Mouse (Mus musculus) midbrain, embryonic 11.5 days (tissue): ENCODE measurements around the gene Ppp4c. TPM values are rescaled to one million over a fixed set of nuclear protein-coding genes. Genes with fewer than 3 reads are reported as not detected.

Experiments used
- ATAC-seq: fragments of 200-750 bp; cut with Nextera tagmentation; 2 replicates; pipeline ENCODE4 v1.8.0; 2017; ENCODE audit warnings: moderate TSS enrichment, moderate library complexity; ENCODE audit not compliant: low FRiP score
- DNase-seq: peaks from one replicate; pipeline ENCODE4 v3.0.0; 2015; ENCODE audit warnings: low spot score; ENCODE audit errors: missing footprints
- H3K27ac ChIP-seq: fragments of 300-500 bp; sonication (generic); 2 replicates; pipeline ENCODE4 v1.5.1; 2014; ENCODE audit warnings: low read depth, low read length
- H3K27me3 ChIP-seq: fragments of 300-500 bp; sonication (generic); 2 replicates; pipeline ENCODE4 v1.6.1; 2014; ENCODE audit warnings: mild to moderate bottlenecking, low read length, moderate library complexity, mixed read lengths; ENCODE audit not compliant: control insufficient read depth, insufficient read depth
- H3K36me3 ChIP-seq: fragments of 300-500 bp; sonication (generic); 2 replicates; pipeline ENCODE4 v1.6.1; 2014; ENCODE audit warnings: mild to moderate bottlenecking, low read length, moderate library complexity, mixed read lengths; ENCODE audit not compliant: control insufficient read depth, insufficient read depth
- H3K4me1 ChIP-seq: fragments of 300-500 bp; sonication (generic); 2 replicates; pipeline ENCODE4 v1.6.1; 2014; ENCODE audit warnings: low read length; ENCODE audit not compliant: control insufficient read depth, insufficient read depth
- H3K4me2 ChIP-seq: fragments of 300-500 bp; sonication (generic); 2 replicates; pipeline ENCODE4 v1.6.1; 2014; ENCODE audit warnings: mild to moderate bottlenecking, moderate library complexity
- H3K4me3 ChIP-seq: fragments of 300-500 bp; sonication (generic); 2 replicates; pipeline ENCODE4 v1.5.1; 2014; ENCODE audit warnings: low read depth, low read length
- H3K9ac ChIP-seq: fragments of 300-500 bp; sonication (generic); 2 replicates; pipeline ENCODE4 v1.6.1; 2014; ENCODE audit warnings: low read length
- H3K9me3 ChIP-seq: fragments of 300-500 bp; sonication (generic); 2 replicates; pipeline ENCODE4 v1.6.1; 2016; ENCODE audit warnings: low read length; ENCODE audit not compliant: control insufficient read depth
- WGBS: fragments of 180-500 bp; shearing (Covaris S2); extraction: QIAGEN DNeasy Blood & Tissue Kit; methylation state at CpG from one replicate; pipeline ENCODE4 v1.1.7; 2014; 5-methylcytosine and 5-hydroxymethylcytosine counted together
- polyA plus RNA-seq: library from polyadenylated mRNA; unstranded; fragments of >200 nt; fragmentation: Nextera tagmentation; extraction: Ambion mirVana; gene quantifications from 2 replicates; pipeline ENCODE4 v1.2.1, GENCODE M21; 2014

The Ppp4c gene
- polyA plus RNA-seq, 1 experiment from 2014 or later: 335 TPM

- H3K4me1 ChIP-seq: no peaks in the 10 kb centered on the region
- no peak overlapping the region for H3K27ac ChIP-seq
- H3K9ac ChIP-seq: no peak overlapping the region
- H3K9me3 ChIP-seq: no peaks in the 10 kb centered on the region
- H3K4me2 ChIP-seq: no peak overlapping the region
- H3K4me3 ChIP-seq: no peak overlapping the region
- DNase-seq: no peak
- ATAC-seq: no peak
- WGBS: 94% methylated on average over 8 of the region's 8 CpGs
- peaks cover 24% of the 10 kb centered on the region for H3K36me3 ChIP-seq
- no peaks in the 10 kb centered on the region for H3K27me3 ChIP-seq
Measured at GRCm38 (mm10) chr7:126767001-126767400, 25.3 kb downstream of the Ppp4c start.

GRCm38 (mm10) chr7:126766201-126766600 lies 26.1 kb downstream of the Ppp4c start, which contains the start of gene Gdpd3:
Gdpd3 (plus strand) TSS chr7:126766334.
- Histone ChIP-seq H3K27me3 (no peaks in the 10 kb centered on the region), H3K27ac (no peak within 1 kb of the TSS), H3K4me2 (no peak within 1 kb of the TSS), H3K36me3 (peaks cover 23% of the 10 kb centered on the region), H3K9me3 (no peaks in the 10 kb centered on the region), H3K9ac (no peak within 1 kb of the TSS), H3K4me3 (no peak within 1 kb of the TSS), H3K4me1 (no peaks in the 10 kb centered on the region)
- ATAC-seq (no peak), DNase-seq (no peak)
- 94% methylated on average over 16 of the region's 16 CpGs for WGBS

GRCm38 (mm10) chr7:126765540-126765939 lies 26.8 kb downstream of the Ppp4c start:
- Histone ChIP-seq H3K27me3 (no peaks in the 10 kb centered on the region), H3K36me3 (peaks cover 21% of the 10 kb centered on the region), H3K27ac (no peak overlapping the region), H3K9ac (no peak overlapping the region), H3K4me1 (peaks cover 1% of the 10 kb centered on the region), H3K4me3 (no peak overlapping the region), H3K4me2 (no peak overlapping the region), H3K9me3 (no peaks in the 10 kb centered on the region)
- ATAC-seq (no peak), DNase-seq (no peak)
- 95% methylated on average over 9 of the region's 9 CpGs for WGBS

GRCm38 (mm10) chr7:126762471-126763008 lies 29.8 kb downstream of the Ppp4c start:
- Histone ChIP-seq H3K4me3 (no peak overlapping the region), H3K36me3 (peaks cover 15% of the 10 kb centered on the region), H3K27ac (no peak overlapping the region), H3K27me3 (no peaks in the 10 kb centered on the region), H3K4me2 (no peak overlapping the region), H3K4me1 (peaks cover 9% of the 10 kb centered on the region), H3K9ac (no peak overlapping the region; the same call in 1 of the 2 replicates), H3K9me3 (no peaks in the 10 kb centered on the region)
- ATAC-seq (no peak), DNase-seq (peak; percentile 67)
- 80% methylated on average over 17 of the region's 17 CpGs for WGBS

GRCm38 (mm10) chr7:126761529-126762067 lies 30.7 kb downstream of the Ppp4c start:
- no peak overlapping the region for H3K4me3 ChIP-seq
- peaks cover 11% of the 10 kb centered on the region for H3K36me3 ChIP-seq
- H3K9me3 ChIP-seq: no peaks in the 10 kb centered on the region
- no peaks in the 10 kb centered on the region for H3K27me3 ChIP-seq
- H3K4me1 ChIP-seq: peaks cover 9% of the 10 kb centered on the region
- no peak for ATAC-seq
- H3K9ac ChIP-seq: no peak overlapping the region
- no peak overlapping the region for H3K4me2 ChIP-seq
- 78% methylated on average over 6 of the region's 6 CpGs for WGBS
- no peak overlapping the region for H3K27ac ChIP-seq
- DNase-seq: no peak

GRCm38 (mm10) chr7:126760956-126761355 lies 31.3 kb downstream of the Ppp4c start:
- Histone ChIP-seq H3K9ac (no peak overlapping the region), H3K27me3 (no peaks in the 10 kb centered on the region), H3K4me2 (peak overlapping the region; percentile 96), H3K27ac (no peak overlapping the region), H3K36me3 (peaks cover 11% of the 10 kb centered on the region), H3K9me3 (no peaks in the 10 kb centered on the region), H3K4me3 (no peak overlapping the region), H3K4me1 (peaks cover 9% of the 10 kb centered on the region)
- 89% methylated on average over 4 of the region's 4 CpGs for WGBS
- DNase-seq (no peak), ATAC-seq (no peak)

- H3K9me3 ChIP-seq: no peaks in the 10 kb centered on the region
- peak overlapping the region; percentile 65 for H3K27ac ChIP-seq
- peak overlapping the region; percentile 75 for H3K4me3 ChIP-seq
- DNase-seq (no peak), ATAC-seq (peak; percentile 28; the same call in 1 of the 2 replicates)
- WGBS: 20% methylated on average over 3 of the region's 3 CpGs
- H3K27me3 ChIP-seq: no peaks in the 10 kb centered on the region
- H3K9ac ChIP-seq: peak overlapping the region; percentile 89
- H3K4me2 ChIP-seq: peak overlapping the region; percentile 96
- peaks cover 9% of the 10 kb centered on the region for H3K4me1 ChIP-seq
- peaks cover 10% of the 10 kb centered on the region for H3K36me3 ChIP-seq
Measured at GRCm38 (mm10) chr7:126760391-126760802, 31.9 kb downstream of the Ppp4c start.

GRCm38 (mm10) chr7:126759672-126760390 lies 32.5 kb downstream of the Ppp4c start:
- Histone ChIP-seq H3K9me3 (no peaks in the 10 kb centered on the region), H3K4me3 (peak overlapping the region; percentile 75), H3K4me2 (peak overlapping the region; percentile 96), H3K27ac (peak overlapping the region; percentile 65), H3K27me3 (no peaks in the 10 kb centered on the region), H3K36me3 (peaks cover 7% of the 10 kb centered on the region), H3K9ac (peak overlapping the region; percentile 89), H3K4me1 (peaks cover 12% of the 10 kb centered on the region)
- ATAC-seq (peak; percentile 74), DNase-seq (peak; percentile 88)
- WGBS: under 1% methylated on average over 23 of the region's 24 CpGs

- H3K27ac ChIP-seq: peak within 1 kb of the TSS; percentile 65
- no peaks in the 10 kb centered on the region for H3K27me3 ChIP-seq
- peaks cover under 1% of the 10 kb centered on the region; the same call in 1 of the 2 replicates for H3K36me3 ChIP-seq
- H3K4me3 ChIP-seq: peak within 1 kb of the TSS; percentile 75
- H3K4me1 ChIP-seq: peaks cover 12% of the 10 kb centered on the region
- ATAC-seq (peak; percentile 80), DNase-seq (peak; percentile 99)
- H3K4me2 ChIP-seq: peak within 1 kb of the TSS; percentile 96
- H3K9ac ChIP-seq: peak within 1 kb of the TSS; percentile 89
- 0% methylated on average over 20 of the region's 38 CpGs for WGBS
- H3K9me3 ChIP-seq: no peaks in the 10 kb centered on the region
Measured at GRCm38 (mm10) chr7:126759050-126759671, 33.1 kb downstream of the Ppp4c start, which contains the start of gene Mapk3. Mapk3 (plus strand) TSS chr7:126759601.
